Mouse (Mus musculus): Measurements from ENCODE around the gene Gm17651. TPM values are rescaled to one million over a fixed set of nuclear protein-coding genes. Genes with fewer than 3 reads are reported as not detected.
A peak's percentile ranks its signal among the peaks of the same experiment; 100 is the strongest.

Gene Gm17651
- total and polyA plus RNA-seq, 3 experiments: not detected

- no peak overlapping the region for H3K4me2 ChIP-seq (ENCODE audit: insufficient read depth, low read depth, poor library complexity, severe bottlenecking)
- no peak for DNase-seq (ENCODE audit: extremely low read depth)
- dilution Hi-C loops (cut with MboI; ENCODE audit: extremely low pct_ligation_motif_present, extremely low pct_unique_long_range_greater_than_20kb, low sequenced_read_pairs) (no loop called here), in situ Hi-C loops (cut with MboI; ENCODE audit: low pct_ligation_motif_present, low pct_unique_long_range_greater_than_20kb, low sequenced_read_pairs) (no loop called here)
- no peak overlapping the region for H3K27ac ChIP-seq (ENCODE audit: insufficient read depth, low read depth)
- peaks cover 0 to 22% of the 10 kb centered on the region in 2 experiments for H3K36me3 ChIP-seq (replicated peaks in 1 of 2; ENCODE audit: control insufficient read depth in 1 of 2, insufficient read depth in 1 of 2, low read length in 1 of 2)
- no peaks in the 10 kb centered on the region for H3K79me2 ChIP-seq (replicated peaks; ENCODE audit: control insufficient read depth, extremely low read depth, insufficient read depth, poor library complexity, severe bottlenecking)
- peaks cover 5 to 37% of the 10 kb centered on the region in 2 experiments for H3K4me1 ChIP-seq (ENCODE audit: control insufficient read depth in 1 of 2, insufficient read depth in 2 of 2)
- TF ChIP-seq MXI1 (IDR thresholded peaks at IDR 0.05; ENCODE audit: low read depth, low read length): no peak
- TF ChIP-seq TBP (conservative IDR thresholded peaks at IDR 0.05; ENCODE audit: low read depth, low read length): no peak
- no peak for TF ChIP-seq ZKSCAN1 (IDR thresholded peaks at IDR 0.05; ENCODE audit: borderline replicate concordance, low read depth, low read length)
- no peak for TF ChIP-seq POLR2AphosphoS2 (IDR thresholded peaks at IDR 0.05; ENCODE audit: low read depth, low read length)
- TF ChIP-seq SMC3 (IDR thresholded peaks at IDR 0.05; ENCODE audit: low read depth, low read length): no peak
- no peak for TF ChIP-seq E2F4 (IDR thresholded peaks at IDR 0.05; ENCODE audit: insufficient replicate concordance, low read depth, low read length)
- TF ChIP-seq ETS1 (conservative IDR thresholded peaks at IDR 0.05; ENCODE audit: low read depth, low read length): no peak
- no peak for TF ChIP-seq RAD21 (IDR thresholded peaks at IDR 0.05; ENCODE audit: low read depth, low read length)
- no peak for TF ChIP-seq MYC (IDR thresholded peaks at IDR 0.05; ENCODE audit: low read depth, low read length)
- no peak for TF ChIP-seq MEF2A (IDR thresholded peaks at IDR 0.05; ENCODE audit: borderline replicate concordance, low read depth, low read length)
- no peak for TF ChIP-seq RCOR1 (conservative IDR thresholded peaks at IDR 0.05; ENCODE audit: low read depth, low read length)
- TF ChIP-seq SIN3A (IDR thresholded peaks at IDR 0.05; ENCODE audit: low read length): no peak
- TF ChIP-seq EP300 (IDR thresholded peaks at IDR 0.05; ENCODE audit: low read length): no peak
- no peak for TF ChIP-seq TCF12 (IDR thresholded peaks at IDR 0.05; ENCODE audit: low read depth, low read length)
- TF ChIP-seq BHLHE40 (IDR thresholded peaks at IDR 0.05; ENCODE audit: low read depth, low read length): no peak
- TF ChIP-seq KAT2A (IDR thresholded peaks at IDR 0.05; ENCODE audit: insufficient replicate concordance, low read length): no peak
- no peak for TF ChIP-seq USF1 (IDR thresholded peaks at IDR 0.05; ENCODE audit: low read depth, low read length)
- TF ChIP-seq NRF1 (IDR thresholded peaks at IDR 0.05; ENCODE audit: low read depth, low read length): no peak
- H3K4me3 ChIP-seq (replicated peaks in 1 of 3; ENCODE audit: low read depth in 2 of 3, low read length in 2 of 3, poor library complexity in 1 of 3): no peak overlapping the region
- H3K9me3 ChIP-seq (replicated peaks; ENCODE audit: low read length): peaks cover 2% of the 10 kb centered on the region
- no peak overlapping the region for H3K9ac ChIP-seq (ENCODE audit: insufficient read depth, low read depth)
- peaks cover 5% of the 10 kb centered on the region for H3K27me3 ChIP-seq (replicated peaks)
These were observed 14.7 kb downstream of the Gm17651 start for GRCm38 (mm10) chr3:97659746-97660145.

- in situ Hi-C loops (cut with MboI; ENCODE audit: low pct_ligation_motif_present, low pct_unique_long_range_greater_than_20kb, low sequenced_read_pairs): no loop called here
- H3K79me2 ChIP-seq (replicated peaks; ENCODE audit: control insufficient read depth, extremely low read depth, insufficient read depth, poor library complexity, severe bottlenecking): no peaks in the 10 kb centered on the region
- H3K27ac ChIP-seq (ENCODE audit: insufficient read depth, low read depth): no peak overlapping the region
- dilution Hi-C loops (cut with MboI; ENCODE audit: extremely low pct_ligation_motif_present, extremely low pct_unique_long_range_greater_than_20kb, low sequenced_read_pairs): no loop called here
- H3K27me3 ChIP-seq (replicated peaks): peaks cover 5% of the 10 kb centered on the region
- no peak for DNase-seq (ENCODE audit: extremely low read depth)
- peak; percentile 82 for TF ChIP-seq SIN3A (IDR thresholded peaks at IDR 0.05; ENCODE audit: low read length)
- TF ChIP-seq ZMIZ1 (IDR thresholded peaks at IDR 0.05; ENCODE audit: low read depth, low read length): peak; percentile 28; the same call in 1 of the 2 replicates
- TF ChIP-seq MXI1 (IDR thresholded peaks at IDR 0.05; ENCODE audit: low read depth, low read length): peak; percentile 62
- no peak; the same call in 1 of the 2 replicates for TF ChIP-seq IRF4 (IDR thresholded peaks at IDR 0.05; ENCODE audit: low read depth, low read length)
- 0 out of 2 replicates have a peak, but pooled peaks have one; percentile 13 for TF ChIP-seq BHLHE40 (IDR thresholded peaks at IDR 0.05; ENCODE audit: low read depth, low read length)
- TF ChIP-seq MAX (IDR thresholded peaks at IDR 0.05; ENCODE audit: low read length): peak; percentile 57
- TF ChIP-seq CHD1 (IDR thresholded peaks at IDR 0.05; ENCODE audit: low read depth, low read length): no peak
- 0 out of 2 replicates have a peak, but pooled peaks have one; percentile 28 for TF ChIP-seq UBTF (IDR thresholded peaks at IDR 0.05; ENCODE audit: low read depth, low read length)
- peak overlapping the region; percentile 34; the same call in 1 of the 2 replicates for H3K9ac ChIP-seq (ENCODE audit: insufficient read depth, low read depth)
- H3K4me2 ChIP-seq (ENCODE audit: insufficient read depth, low read depth, poor library complexity, severe bottlenecking): peak overlapping the region; percentile 98
- peaks cover 0 to 13% of the 10 kb centered on the region in 2 experiments for H3K36me3 ChIP-seq (replicated peaks in 1 of 2; ENCODE audit: control insufficient read depth in 1 of 2, insufficient read depth in 1 of 2, low read length in 1 of 2)
- H3K4me1 ChIP-seq (ENCODE audit: control insufficient read depth in 1 of 2, insufficient read depth in 2 of 2): peaks cover 5 to 37% of the 10 kb centered on the region in 2 experiments
- H3K4me3 ChIP-seq (replicated peaks in 1 of 3; ENCODE audit: low read depth in 2 of 3, low read length in 2 of 3, poor library complexity in 1 of 3): peak overlapping the region; percentile 58 to 78 (median 75)
- peaks cover 7% of the 10 kb centered on the region for H3K9me3 ChIP-seq (replicated peaks; ENCODE audit: low read length)
These were observed 15.9 kb downstream of the Gm17651 start for GRCm38 (mm10) chr3:97658426-97659193.

All from CH12.LX (cell line).